Mouse (Mus musculus) kidney, adult 18-20 months (tissue): ENCODE measurements around the gene Ptprcap.

Experiments used
- DNase-seq: peaks from one replicate; pipeline ENCODE4 v3.0.0; 2021

The Ptprcap gene

DNA sequence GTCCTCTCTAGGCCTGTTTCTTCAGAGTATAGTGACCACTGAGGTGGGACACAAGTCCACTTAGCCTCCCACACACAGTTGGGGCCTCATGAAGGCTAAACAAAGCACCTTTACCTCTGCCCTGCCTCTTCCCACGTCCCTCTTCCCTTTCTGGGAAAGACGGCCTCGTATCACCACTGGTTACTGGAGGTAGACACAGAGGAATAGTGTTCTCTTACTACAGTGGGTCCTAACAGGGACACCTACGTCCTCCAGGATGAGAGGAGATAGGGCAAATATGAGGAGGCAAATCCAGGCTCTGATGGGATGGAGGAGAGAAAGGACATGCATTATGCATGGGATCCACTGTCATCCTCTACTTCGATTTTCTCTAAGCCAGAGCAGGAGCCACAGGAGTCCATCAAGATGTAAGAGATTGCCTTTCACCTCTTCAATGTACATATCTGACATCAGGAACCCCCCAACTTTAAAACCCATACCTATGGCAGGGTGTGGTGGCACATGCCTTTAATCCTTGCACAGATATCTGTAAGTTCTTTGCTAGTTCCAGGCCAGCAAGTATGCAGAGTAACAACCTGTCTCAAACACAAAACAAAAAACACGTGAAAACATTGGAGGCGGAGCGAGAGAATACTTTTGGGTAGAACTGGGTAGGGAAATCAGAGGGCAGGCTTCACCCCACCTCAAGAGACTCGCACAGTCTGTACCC lies 5.5 kb upstream of the Ptprcap start:
- DNase-seq = no peak

DNA sequence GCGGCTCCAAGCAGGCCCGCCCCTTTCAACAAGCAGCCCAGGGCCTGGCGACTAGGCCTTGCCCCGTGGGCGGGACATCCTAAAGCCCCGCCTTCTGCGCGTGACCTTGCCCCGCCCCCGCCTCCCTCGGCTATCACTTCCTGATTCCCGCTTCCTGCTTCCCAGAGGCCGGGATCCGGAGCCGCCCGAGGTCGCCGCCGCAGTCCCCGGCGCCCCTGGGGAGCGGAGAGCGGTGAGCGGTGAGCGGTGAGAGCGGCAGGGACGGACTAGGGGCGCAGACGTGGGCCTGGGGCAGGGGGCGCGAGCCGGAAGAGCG lies 5.0 kb upstream of the Ptprcap start, which contains the start of gene Coro1b:
Gene Coro1b, plus strand, starts transcription at position 129 of the 316 bp plus-strand sequence.
- peak; percentile 99 for DNase-seq

DNA sequence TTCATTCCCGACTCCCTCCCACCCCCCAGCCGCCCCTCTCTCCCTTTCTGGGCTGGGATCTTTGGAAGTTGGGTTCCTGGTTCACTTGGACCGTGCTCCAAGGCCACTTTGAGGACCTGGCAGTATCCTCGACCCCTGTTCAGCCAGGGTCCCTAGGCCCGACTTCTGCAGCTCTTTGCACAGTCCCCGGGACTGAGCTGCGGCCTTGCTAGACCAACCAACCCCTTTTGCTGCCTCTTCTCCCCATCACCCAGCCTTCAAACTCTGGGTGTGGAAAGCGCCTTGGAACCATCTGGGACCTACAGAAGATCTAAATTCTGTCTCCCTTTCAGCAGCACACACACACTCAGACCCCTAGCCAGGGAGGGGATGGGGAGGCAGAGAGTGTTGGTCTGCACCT lies 4.6 kb upstream of the Ptprcap start:
- DNase-seq = no peak

DNA sequence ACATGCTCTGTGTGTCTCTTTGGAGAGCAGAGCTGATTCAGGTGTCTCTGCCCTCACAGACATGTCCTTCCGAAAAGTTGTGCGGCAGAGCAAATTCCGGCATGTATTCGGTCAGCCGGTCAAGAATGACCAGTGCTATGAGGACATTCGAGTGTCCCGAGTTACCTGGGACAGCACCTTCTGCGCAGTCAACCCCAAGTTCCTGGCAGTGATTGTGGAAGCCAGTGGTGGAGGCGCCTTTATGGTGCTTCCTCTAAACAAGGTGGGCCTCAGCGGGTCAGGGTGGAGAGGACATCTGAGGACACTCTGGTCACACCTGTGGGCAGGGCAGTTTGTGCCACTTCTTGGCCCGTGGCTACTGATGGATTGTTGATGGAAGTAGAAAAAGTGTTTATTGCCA lies 4.1 kb upstream of the Ptprcap start:
- no peak for DNase-seq

DNA sequence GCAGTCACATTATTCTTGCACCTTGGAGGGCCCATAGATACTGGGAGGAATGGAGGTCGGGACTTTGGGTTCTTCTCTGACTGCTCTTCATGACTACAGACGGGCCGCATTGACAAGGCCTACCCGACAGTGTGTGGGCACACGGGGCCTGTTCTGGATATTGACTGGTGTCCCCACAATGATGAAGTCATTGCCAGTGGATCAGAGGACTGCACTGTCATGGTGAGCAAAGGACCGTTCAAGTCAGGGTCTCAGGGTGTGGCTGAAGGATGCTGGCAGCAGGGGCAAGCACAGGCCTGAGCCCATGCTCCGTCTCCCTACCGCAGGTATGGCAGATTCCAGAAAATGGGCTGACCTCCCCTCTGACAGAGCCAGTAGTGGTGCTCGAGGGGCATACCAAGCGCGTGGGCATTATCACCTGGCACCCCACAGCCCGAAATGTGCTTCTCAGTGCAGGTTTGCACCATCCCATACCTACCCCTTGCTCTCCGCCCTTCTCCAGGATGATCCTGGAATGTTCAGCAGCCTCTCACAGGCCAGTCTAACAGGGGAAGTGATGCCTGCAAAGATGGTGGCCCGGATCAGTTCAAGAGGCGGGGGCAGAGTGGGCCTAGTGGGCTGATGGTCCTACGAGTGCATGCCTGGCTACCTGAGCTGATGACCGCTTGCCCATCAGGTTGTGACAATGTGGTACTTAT lies 3.5 kb upstream of the Ptprcap start:
- no peak for DNase-seq

DNA sequence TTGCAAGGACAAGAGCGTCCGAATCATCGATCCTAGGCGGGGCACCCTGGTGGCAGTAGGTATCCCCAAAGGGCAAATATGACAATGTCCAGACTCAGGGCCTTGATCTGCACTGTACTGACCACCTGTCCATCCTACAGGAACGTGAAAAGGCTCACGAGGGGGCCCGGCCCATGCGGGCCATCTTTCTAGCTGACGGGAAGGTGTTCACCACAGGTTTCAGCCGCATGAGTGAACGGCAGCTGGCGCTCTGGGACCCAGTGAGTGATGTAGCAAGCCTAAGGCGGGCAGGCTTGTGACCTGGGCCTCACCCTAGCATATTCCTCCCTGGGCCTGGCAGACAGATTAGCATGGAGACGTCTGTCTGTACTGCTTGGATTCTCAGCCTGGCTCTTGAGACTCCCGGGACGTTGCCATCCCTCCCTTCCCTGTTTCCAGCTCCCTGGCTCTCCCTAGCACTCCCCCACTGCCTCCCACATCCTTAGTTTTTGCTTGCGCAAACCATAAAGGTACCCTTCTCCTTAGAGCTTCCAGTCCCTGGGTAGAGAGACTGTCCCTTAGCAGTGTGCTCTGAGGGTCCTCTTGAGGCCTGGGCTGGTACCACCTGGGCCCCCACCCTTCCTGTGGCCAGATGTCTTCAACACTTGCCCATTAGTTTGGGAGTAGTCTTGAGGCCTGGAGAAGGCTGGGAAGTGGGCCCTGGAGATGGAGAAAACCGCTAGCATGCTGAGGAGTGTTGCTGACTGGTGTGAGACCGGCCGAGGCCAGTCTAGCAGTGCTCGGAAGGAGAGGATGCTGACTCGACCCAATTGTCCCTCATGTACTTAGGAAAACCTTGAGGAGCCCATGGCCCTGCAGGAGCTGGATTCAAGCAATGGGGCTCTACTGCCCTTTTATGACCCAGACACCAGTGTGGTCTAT lies 2.6 kb upstream of the Ptprcap start:
- no peak for DNase-seq

DNA sequence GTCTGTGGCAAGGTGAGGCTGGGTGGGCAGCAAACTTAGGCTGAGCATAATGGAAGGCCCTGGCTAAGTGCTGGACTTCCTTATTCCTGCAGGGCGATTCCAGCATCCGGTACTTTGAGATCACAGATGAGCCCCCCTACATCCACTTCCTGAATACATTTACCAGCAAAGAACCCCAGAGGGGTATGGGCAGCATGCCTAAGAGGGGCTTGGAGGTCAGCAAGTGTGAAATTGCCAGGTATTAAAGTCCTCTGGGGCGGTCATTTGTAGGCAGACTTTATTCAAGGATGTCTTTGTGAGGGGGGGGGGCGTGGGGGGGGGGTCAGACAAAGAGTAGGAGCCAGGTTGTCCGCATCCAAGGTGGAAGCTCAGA lies 1.9 kb upstream of the Ptprcap start:
- DNase-seq = no peak

DNA sequence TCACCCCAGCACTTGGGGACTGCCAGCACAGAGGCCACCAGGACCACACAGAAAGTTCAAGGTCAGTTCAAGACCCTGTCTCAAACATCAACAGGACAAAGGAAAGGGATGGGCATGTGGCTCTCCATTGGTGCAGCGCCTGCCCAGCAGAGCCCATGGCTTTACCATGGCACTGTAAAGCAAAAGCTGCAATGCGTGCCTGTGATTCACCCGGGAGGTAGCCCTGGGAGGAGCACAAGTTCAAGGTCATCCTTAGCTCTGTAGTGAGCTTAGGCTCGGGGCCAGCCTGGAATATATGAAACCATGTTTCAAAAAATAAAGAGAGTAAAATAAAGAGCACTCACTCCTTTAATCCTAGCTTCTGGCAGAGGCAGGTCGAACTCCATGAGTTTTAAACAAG lies 1.5 kb upstream of the Ptprcap start:
- no peak for DNase-seq

DNA sequence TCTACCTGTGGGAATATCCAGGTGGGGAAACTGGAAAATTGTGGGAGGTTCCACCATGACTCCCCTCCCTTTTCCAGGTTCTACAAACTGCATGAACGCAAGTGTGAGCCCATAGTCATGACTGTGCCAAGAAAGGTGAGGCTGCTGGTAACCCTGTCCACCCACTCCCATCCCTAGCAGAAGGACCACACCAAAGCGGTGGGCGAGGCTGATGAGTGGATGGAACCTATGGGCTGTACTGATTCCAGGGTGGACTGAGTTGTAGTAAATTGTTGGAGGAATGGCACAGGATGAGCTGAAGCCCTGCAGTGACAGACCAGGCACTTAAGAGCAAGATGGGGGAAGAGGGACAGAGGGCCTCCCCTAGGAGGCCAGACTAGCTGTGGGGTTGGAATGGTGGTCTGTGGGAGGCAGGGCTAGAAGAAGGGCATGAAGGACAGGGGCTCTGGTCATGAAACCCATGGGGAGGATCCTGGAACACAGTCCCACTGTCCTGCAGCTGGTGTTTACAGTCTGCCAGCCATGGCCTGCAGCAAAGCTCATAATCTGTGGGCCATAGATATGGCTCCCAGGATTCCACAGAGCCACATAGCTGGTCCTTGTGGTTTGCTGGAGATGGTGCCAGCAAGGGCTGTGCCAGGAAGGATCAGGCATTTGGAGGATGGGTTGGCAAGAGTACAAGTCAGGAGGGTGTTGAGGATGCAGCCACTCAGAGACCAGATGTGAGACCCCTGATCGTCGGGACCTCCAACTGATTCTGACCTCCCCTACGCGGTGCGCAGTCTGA lies 766 bp upstream of the Ptprcap start:
- no peak for DNase-seq

DNA sequence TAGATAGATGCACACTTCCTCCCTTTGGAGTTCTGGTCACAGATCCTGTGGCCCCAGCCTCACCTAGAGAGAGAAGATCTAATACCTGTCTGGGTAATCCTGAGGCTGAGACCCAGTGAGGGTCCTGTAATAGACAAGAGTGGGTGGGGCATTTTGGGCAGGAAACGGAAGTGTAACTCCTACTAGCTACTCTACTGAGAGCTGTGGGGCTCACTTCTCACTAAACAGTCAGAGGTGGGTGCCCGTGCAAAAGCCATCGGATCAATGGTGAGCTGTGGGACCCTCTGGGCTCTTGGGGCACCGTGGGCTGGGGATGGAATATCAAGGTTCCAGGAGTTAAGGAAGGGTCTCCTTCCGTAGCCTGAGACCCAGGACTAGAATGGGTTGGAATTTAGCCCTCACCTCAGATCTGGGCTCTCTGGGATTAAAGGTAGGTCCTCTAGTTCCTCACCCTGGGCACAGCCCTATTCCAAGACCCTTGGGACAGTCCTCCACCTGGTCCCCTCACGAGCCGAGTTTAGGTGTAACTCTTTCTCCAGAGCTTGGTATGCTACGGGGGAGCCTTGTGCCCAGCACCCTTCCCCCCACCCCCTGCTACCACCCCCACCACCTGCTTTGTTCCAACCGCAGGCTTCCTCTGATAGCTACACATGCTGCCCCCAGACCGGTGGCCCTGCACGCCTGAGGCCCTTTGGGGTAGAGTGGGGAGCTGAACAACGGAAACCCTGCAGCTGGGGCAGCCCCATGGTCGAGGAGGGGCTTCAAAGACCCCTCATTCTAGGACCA lies 1.2 kb downstream of the Ptprcap start:
- DNase-seq = no peak

DNA sequence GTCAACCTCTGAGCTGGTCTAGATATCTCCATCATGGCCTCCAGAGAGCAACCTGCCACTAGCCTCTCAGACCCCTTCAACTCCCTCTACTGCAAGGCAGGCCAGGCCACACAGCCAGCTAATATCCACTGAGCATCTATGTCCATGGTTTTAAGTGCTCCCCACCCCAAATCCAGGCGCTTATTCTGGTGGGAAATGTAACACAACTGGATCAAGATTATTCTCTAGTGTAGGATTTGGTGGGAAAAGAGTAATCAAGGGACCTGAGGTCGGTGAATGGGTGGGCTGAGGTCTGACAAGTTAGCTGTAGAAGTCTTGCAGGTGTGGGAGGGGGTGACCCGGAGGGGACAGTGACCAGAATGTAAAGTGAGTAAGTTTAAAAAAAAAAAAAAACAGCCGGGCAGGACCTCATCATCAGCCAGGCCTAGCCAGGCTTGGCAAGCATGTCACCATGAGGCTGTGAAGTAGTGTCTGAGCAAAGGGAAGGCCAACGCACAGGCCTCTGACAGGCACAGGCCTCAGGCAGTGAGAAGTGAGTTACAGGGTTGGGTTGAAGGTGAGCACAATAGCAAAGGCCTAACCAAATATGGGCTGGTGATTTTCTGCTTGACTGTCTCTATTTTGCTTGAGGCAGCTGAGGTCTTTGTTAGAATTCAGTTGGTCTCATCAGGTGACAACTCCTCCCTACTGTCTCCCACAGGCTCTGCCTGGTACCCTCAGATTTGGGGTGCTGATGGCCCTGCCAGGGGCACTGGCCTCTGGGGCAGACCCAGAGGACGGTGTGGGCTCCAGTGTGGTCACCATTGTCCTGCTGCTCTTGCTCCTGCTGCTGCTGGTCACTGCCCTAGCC lies 2.0 kb downstream of the Ptprcap start:
- no peak for DNase-seq

DNA sequence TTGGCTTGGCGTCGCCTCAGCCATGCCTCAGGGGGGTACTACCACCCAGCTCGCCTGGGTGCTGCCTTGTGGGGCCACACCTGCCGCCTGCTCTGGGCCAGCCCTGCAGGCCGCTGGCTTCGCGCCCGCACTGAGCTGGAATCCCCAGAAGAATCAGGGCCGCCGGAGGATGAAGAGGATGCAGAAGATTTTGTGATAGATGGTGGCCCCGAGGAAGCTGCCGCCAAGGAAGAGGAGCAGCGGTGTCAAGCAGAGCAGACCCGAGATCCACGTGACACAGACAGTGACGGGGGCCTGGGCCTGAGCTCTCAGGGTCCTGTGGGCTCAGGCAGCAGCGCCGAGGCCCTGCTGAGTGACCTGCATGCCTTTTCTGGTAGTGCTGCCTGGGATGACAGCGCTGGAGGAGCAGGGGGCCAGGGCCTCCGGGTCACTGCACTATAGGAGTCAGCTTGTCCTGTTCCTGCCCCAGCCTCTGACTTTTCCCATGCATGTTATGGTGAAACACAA lies 2.7 kb downstream of the Ptprcap start:
- DNase-seq = no peak

DNA sequence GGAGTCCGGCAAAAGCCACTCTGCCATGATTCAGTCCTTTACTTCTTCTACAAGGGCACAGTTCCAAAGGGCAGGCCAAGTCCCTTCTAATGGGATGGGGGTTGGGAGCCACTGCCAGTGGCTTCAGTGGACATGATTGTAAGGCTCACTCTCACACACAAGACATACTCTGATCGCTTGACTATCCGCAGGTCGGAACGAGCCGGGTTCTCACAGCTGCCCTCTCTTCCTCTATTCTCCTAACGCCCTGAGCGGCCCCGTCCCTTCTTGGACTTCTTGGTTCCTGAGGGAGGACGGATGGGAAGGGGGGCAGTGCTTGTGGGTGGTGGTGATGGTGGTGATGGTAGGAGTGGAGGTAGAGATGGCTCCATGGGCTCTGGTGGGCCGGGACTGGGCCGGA lies 3.4 kb downstream of the Ptprcap start:
- no peak for DNase-seq

DNA sequence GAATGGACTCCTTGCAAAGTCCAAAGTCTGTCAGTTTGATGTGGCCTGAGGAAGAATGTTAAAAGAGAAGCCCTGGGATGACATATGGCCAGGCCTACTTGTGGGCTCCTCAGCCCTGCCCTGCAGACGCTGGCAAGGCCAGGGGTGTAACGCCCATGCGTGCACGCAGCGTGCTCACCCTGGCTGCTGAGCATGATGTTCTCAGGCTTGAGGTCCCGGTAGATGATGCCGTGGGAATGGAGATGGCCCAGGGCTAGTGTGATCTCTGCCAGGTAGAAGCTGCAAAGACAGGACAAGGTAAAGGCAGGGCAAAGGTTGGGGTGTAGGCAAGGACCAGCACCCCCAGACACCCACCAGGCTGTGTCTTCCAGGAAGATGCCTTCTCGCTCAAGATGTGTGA lies 5.6 kb downstream of the Ptprcap start:
- no peak for DNase-seq

DNA sequence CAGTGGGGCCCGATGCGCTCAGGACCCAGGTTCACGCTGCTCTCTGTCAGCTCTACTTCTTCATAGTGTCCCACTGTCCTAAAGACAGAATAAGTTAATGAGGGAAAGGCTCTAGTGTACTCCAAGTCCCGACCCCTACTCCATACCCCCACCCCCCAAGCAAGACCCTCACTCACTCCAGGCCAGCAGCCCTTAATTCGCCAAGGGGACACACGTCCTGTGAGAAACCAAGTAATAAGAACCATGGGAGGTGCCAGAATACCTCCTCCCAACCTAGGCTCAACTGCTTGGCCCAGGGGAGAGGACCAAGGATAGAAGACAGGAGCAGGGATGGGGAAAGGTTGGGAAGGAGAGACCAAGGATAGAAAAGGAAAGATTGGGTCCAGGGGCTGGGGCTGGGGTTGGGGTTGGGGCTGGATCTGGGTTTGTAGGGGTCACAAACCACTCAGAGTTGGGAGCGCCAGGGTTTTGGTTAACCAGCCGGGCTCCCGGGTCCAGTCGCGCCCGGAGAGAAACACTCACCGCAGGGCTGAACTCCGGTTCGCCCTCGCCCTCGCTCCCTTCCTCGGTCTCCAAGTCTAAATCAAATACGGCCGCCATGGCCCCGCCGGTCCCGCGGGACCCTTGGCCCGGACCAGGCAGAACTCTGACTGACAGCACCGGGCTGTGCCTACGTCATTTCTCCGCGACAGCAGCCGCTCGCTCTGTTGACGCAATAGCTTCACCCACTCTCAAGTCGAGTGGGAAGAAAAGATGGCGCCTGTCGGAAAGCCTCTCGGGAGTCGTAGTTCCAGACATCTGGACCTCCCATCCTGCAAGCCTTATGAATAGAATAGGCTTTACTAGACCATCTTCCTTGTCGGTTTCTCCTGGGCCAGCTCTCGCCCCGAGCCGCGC lies 9.5 kb downstream of the Ptprcap start, which contains the start of gene Rps6kb2:
Gene Rps6kb2, minus strand, starts transcription at position 709 of the 897 bp plus-strand sequence.
- peak; percentile 96 for DNase-seq

DNA sequence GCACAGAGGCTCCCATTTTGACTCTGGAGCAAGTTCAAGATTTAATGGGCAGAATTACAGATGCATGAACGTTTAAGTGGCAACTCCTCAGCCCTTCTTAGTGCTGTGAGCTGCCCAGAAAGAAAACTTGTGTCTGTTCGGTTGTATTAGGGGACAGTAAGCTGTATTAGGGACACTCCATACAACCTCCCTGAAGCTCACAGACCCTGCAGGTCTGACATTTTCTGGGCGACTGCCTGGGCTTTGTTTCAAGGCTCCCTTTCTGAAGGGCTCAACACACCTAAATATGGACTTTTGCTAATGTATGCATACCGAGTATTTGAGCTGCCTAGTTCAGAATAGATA lies 10.1 kb downstream of the Ptprcap start:
- DNase-seq = no peak

DNA sequence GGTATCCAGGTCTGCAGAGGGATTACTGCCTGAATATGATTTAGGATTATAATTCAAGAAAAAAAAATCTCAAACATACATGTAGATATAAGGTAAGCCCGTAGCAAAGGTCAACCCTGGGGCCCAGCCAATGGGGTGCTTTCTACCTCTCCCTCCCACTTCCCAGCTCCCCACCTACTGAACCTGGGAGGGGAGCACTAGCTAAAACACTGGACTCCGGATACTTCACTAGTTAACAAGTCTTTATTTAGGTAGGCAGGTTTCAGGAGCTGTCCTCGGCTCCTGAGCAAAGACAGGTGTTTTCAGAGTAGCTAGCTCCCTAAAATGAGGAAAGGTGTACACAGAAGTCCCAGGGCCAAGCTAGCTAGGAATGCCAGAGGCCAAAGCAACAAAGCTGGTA lies 10.7 kb downstream of the Ptprcap start:
- no peak for DNase-seq

DNA sequence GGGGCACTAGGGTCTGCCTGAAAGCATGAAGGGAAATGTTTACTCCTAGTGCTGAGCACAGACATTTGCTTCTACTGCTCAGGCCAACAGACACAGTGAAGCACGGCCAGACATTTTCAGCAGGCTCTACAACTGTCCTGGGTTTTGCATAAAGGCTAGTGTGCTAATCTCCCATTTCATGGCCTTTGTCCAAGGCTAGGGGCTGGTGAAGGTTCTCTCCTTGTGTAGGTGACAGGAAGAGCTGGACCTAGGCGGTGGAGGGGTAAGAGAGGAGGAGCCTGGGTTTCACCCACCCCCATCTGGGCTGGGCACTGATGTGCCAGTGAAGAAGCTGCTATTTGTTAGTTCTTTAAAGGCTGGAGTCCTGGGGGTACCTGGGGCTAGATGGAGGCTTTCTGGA lies 11.3 kb downstream of the Ptprcap start:
- DNase-seq = no peak

DNA sequence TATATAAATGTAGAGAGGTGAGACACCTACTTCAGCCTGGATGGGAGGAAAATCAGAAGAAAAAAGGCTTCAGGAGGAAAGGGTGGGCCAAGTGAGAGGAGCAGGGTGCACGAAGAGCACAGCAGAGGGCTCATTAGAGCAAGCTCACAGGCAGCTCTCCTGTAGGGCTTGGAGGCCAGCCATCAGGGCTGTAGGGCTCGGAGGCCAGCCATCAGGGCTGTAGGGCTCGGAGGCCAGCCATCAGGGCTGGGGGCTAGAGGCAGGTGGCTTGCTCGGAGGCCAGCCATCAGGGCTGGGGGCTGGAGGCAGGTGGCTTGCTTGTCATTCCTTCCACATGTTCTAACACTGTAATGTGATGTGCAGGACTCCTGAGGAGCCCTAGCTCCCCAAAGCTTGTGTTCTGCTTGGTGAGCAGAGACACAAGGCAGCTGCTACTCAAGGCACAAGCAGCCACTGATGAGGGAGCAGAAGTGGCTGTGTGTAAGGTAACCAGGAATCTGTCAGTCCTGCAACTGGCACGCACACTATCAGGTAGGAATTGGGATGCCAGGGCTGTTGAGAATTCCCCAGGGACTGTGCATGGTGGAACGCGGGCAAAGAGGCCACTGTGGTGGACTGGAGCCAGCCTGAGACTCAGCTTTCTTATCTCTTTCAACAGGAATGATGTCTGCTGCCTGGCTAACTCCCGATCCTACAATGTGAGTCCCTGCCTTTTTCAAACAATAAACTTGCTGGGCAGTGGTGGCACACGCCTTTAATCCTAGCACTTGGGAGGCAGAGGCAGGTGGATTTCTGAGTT lies 13.5 kb downstream of the Ptprcap start:
- no peak for DNase-seq
